Mouse (Mus musculus) skeletal muscle tissue, adult 2 months (tissue): ENCODE data around the gene 1700067K01Rik.

Experiments used
- DNase-seq: peaks from one replicate; pipeline ENCODE4 v3.0.0-alpha.2; 2012; ENCODE audit warnings: low read depth, low spot score

The 1700067K01Rik gene

DNA sequence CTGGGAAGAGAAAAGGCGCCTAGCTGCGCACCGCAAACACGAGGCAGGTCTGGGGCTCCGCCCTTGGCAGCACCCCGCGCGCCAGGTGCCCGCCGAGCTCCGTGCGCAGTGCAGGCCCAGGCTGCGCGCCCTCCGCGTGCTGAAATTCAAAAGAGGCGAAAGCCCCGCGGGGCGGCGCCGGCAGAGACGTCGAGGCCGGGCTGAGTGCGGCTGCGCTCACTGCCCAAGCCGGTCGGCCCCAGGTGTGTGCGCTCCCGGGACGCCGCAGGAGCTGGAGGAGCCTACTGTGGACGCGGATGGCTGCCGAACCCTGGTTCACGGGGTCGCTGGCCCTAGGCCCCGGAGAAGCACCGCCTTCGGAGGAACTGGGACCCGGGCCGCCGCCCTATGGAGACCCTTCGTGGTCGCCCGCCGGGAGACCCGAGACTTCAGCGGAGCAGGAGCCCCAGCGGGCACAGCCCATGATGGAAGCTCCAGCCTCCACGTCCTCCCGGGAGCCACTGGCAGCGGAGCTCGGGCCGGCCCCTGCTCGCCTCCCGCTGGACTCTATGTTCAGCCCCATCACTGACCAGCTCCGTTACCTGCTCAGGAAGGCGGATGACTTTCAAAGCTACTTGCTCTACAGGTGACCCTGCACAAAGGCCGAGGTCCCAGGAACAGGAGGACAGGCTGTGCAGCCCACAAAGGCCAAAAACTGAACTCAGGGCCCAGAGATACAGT, at the start of gene 1700067K01Rik:
Gene 1700067K01Rik, plus strand, starts transcription at position 222 of the 720 bp plus-strand sequence.
- no peak for DNase-seq

DNA sequence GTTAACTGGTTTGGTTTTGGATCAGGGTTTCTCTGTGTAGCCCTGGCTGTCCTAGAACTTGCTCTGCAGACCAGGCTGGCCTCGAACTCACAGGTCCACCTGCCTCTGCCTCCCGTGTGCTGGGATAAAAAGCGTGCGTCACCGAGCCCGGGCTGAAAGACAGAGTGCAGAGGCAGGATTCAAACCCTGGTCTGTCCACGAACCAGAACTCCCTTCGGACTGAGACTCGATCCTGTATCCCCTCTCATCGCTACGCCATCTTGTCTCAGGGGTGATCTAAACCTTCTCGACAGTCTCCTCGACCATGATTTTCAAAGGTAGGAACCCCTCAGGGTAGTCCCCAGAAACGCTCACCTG, 46.6 kb upstream of the 1700067K01Rik start:
- DNase-seq = no peak

DNA sequence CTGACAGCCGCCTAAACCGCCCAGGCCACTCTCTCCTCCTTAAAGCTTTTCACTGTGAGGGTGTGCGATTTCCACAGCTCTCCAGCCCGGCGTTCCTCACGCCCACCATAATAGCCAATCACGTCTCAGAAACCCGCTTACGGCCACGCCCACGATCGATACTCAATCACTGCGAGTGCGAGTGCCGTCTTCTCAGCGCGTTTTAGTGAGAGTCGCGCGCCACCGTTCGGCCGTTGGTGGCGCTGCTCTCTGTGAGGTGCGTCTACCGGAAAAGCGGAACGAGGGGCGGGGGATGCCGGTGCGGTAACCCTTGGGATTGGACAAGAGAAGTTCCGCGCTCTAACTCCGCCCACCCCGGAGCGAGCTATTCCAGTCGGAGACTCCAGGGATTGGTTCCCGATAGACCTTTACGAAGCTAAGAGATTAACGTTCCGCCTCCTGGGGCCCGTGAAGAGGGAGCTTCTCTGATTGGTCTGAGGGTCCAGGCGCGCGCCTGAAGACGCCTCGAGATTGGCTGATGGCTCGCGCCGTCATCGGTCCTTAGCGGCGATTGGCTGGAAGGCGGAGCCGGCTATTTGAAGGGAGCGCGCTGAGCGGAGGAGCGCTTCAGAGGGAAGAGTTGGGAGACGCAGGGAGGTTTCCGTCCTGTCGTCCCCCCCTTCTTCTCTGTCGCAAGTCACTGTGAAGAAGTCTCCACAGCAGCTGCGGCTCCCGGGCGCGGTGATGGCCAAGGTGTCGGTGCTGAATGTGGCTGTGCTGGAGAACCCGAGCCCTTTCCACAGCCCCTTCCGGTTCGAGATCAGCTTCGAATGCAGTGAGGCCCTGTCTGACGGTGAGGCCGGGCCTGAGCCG, 46.0 kb upstream of the 1700067K01Rik start, which contains the start of the genes Gm10644 and Asf1b:
Gene Gm10644, minus strand, starts transcription at position 100 of the 852 bp plus-strand sequence.
Gene Asf1b, plus strand, starts transcription at position 402 of the 852 bp plus-strand sequence.
- DNase-seq = peak; percentile 98

DNA sequence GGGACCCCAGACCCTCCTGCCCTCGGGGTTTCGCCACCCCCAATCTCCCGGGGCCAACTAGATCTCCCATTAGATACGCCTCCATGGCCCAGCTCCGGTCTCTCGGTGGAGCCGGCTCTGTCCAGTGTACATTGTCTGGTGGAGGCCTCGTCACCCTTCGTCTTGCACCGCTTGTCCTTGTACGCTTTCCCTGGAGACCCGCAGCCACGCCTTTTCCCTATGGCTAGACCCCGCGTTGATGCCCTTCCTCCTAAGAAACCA, 45.4 kb upstream of the 1700067K01Rik start:
- no peak for DNase-seq

DNA sequence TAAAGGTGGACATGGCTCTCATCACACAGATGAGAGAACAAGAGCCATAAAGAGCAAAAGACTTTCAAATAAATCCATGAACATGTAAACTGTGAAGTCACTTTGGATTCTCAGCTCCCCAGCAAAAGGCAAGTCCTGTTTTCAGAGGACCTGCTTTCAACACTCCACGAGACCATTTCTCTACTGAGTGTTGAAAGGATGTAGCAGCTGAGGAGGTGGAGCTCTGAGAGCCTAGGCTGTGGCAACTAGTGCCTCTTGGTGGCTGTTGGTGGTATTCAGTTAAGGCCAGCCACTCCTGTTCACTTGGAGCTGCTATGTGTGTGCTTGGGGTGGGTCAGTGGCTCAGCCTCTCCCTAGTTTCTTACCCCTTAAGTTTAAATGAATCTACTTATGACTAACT, 44.5 kb upstream of the 1700067K01Rik start:
- no peak for DNase-seq

DNA sequence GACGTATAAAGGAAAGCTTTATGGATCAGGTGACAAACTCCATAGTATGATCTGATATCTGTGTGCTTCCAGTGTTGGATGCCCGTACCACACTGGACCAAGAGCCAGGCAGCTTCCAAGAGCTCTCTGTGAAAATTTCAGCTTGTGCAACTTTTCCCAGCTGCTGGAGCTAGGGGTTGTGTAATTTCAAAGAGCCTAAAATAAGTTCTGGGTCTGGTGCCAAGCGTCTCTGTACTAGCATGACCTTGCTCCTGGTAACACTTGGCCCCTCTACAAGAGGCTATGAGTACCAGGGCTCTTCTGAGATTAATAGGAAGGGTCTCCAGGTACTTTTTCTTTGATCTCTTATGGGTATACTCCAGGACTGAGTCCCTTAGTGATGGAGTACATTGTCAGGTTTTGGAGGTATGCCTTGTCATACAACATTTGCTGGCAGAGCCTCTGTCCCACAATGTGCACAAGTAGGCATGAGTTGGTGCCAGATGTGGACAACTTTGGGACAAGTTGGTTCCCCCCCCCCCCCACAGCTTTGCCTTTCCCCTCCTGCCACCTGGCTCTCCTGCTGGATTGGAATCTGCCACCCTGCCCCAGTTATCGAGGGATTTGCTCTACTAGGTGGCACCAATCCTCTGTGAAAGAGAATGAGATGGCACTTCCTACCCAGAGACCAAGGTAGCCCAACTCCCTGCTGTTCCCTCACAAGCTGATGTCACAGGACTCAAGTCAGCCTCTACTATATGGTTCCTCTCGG, 37.1 kb upstream of the 1700067K01Rik start:
- DNase-seq = peak; percentile 90

DNA sequence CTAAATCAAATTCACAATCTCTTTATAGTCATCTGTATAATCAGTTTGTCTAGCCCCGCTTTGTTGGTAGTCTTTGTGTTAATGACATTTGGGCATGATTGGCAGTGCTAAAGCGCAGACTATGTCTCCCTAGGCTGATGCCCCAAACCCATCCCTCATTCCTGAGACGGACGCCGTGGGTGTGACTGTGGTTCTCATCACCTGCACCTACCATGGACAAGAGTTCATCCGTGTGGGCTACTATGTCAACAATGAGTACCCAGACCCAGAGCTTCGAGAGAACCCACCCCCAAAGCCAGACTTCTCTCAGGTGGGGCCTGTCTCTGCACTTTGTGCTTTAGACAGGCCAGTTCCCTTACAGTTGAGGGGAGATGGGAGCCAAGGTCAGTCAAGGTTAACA, 33.6 kb upstream of the 1700067K01Rik start:
- no peak for DNase-seq

DNA sequence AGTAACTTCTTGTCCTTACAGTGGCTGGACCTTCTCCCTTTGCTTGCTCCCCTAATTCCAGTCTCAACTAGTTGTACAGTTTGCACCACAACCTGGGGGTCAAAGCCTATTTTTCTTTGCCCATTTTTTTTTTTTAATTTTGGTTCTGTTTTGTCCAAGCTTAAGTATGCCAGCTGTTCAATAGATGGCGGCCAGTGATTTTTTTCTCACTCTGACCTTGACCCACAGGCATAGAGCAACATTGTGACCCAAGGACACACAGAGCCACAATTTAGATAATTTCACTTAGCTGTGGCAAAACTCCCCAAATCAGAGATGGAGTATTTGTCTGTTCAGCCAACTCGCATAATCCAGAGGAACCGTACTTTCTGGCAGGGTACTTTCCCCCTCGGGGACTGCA, 30.2 kb upstream of the 1700067K01Rik start:
- DNase-seq = no peak

DNA sequence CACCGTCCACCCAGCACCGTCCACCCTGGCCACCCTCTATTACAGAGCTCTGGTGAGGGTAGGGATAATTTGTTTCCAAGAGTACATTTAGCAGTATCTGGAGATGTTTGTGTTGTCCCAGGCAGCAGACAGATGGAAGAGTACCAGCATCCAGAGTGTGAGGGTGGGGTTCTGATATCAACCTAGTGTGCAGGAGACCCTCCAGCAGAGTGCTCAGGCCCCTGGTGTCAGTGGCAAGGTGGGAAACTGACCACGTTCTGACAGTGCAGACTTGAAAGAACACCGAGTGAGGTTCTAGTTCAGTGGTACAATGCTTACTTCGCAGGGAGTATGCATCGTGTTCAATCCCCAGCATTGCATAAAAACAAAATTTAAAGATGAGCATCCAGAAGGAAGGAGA, 29.6 kb upstream of the 1700067K01Rik start:
- no peak for DNase-seq

DNA sequence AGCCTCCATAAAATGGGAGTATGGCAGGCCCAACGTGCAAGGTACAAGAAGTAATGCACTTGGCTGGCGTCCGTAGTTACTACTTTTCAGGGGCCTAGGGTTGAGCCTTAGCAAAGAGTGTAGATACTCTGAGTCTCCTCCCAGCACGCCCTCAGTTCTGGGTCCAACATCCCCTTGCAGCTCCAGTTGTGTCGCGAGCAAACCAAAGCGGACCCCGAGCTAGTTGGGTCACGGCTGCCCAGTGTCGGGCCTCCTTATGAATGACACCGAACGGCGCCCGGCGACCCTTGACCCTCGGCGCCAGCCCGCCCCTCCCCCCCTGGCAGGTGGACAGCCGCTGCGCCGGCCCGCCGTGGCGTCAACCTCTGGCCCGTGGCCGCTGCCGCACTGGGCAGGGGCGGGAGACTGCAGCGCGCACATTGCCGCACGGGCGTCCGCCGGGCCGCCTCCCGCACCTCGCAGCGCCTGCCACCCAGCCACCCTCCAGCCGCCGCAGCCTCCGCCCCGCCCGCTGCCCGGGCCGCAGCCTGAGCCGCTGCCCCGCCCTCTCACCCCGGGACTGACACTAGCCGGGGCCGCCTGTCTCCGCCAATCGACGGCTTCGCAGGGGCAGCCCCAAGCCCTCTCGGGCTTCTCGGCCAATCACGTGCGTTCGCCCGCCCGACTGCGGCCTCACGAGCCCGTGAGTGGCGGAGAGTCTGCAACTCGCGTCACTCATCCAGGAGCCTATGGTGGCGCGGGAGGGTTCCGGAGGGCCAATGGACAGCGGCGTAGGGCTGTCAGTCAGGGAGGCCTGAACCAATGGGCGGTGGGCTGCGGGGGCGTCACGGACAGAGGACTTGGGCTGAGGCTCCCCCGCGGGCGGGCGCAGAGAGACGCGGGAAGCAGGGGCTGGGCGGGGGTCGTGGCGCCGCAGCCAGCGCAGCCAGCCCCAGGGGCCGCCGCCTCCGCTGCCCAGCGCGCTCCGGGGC, 28.9 kb upstream of the 1700067K01Rik start, which contains the start of gene Prkaca:
Gene Prkaca, plus strand, starts transcription at position 844 of the 971 bp plus-strand sequence.
- peak; percentile 99 for DNase-seq

DNA sequence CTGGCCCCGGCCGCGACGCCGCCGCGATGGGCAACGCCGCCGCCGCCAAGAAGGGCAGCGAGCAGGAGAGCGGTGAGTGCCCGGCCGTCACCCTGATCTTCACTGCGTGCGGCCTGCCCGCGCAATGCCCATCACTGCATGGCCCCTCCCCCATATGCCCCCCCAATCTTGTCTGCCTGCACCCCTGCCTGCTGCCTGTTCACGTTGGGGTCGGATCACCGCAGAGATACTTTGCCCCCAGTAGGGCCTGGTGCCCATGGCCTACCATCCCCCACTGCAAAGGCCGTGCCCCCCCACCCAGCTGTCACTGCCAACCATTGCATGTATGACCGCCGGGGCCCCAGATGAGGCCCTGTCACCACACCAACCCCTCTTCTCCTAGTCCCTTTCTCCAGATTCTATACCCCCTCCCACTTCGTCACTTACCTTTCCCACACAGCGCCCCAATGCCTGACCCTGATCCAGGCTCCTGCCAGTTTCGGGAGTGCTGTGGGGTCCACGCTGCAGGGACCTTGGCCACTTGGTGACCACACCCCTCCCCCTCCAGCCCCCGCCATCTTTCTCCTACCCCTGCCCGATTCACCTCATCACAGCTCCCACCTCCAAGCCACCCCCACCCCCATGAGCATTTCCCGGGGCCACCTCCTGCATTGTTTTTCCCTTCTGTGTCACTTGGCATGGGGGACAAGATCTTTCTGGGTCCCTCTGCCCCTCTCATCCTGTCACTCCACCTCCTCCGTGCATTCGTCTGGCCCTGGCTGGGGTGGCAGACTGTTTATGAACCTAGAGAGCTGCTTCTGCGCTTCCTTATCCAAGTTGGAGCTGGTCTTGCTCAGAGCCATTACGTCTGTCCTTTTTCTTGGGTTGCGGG, 27.9 kb upstream of the 1700067K01Rik start:
- DNase-seq = no peak

DNA sequence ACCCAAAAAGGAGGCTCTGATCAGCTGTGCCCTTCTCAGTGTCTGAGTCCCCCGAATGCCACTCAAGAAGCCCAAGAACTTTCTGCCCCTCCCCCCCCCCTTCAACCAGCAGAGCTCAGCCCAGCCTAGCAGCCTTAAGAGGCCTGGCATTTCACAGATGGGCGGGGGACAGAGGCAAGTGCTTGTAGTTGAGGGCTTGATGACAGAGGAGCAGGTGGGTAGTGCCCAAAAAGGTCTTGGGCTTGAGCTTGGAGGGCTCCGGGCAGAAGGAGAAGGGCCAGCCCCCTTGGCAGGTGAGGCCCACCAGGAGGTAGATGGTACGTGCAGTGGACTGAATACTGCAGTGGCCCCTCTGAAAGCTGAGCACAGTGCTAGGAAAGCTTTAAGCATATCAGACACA, 26.8 kb upstream of the 1700067K01Rik start:
- DNase-seq = no peak

DNA sequence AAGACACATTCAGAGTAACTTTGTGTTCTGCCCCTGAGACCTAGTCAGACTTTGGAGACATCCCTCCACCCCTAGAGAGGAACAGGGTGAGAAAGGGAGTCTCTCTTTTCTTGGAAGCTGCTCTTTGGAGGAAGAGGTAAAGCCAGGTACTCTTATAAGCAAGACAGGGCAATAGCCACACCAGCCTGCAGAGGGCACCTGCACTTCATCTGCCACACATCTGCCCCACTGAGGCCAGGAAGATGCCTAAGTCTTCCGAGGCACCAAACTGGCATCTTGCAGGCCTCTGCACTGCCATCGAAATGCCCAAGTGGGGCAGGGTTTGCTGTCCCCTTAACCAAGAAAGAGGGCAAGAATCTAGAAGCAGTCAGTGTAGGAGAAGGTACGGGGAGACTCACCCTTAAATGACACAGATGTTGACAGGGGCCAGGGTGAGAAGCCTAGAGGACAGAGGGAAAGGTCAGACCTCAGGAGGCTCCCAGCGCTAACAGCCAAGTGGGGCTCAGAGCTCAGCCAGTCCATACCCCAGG, 25.1 kb upstream of the 1700067K01Rik start:
- no peak for DNase-seq

DNA sequence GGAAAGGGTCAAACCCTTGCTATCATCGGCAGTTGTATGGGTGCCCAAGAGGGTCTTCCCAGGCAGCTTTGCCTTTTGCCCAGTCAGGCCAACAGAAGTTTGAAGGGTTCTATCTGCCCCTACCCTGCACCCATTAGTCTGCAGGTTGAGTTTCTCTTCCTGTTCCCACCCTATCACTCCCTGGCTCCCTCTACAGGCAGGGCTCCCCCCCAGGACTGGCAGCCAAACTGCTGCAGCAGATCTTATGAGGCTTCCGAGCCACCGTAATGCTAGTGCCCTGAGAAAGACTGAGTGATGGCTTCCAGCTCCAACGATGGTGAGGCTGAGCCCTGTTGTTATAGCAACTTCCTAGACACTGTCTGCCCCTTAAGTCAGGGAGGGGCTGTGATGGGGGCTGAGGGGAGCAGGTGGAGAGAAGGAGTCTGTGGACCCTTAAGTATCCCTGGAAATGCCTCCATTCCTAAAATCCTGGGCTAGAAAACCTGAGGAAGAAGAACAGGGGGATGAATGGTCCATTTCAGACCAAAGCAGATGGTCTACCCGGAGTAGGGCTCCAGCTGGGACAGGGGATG, 24.4 kb upstream of the 1700067K01Rik start:
- DNase-seq = no peak

DNA sequence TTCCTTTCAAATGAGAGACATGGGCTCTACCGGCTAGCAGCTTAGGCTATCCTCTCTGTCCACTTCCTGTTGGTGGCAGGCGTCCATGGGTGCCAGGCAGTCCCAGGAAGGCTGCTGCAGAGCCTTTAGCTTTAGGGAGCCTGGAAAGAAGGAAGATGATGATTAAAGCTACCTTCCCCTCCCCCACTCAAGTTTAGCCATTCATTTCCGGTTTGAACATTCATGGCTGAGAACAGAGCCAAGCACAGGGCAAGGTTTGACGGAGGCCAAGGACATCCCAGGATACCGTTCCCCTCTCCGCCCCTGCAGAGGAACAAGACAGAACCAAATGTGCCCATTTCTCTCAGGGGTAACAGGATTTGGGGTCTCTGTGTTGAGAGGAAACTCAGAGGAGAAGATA, 23.7 kb upstream of the 1700067K01Rik start:
- no peak for DNase-seq

DNA sequence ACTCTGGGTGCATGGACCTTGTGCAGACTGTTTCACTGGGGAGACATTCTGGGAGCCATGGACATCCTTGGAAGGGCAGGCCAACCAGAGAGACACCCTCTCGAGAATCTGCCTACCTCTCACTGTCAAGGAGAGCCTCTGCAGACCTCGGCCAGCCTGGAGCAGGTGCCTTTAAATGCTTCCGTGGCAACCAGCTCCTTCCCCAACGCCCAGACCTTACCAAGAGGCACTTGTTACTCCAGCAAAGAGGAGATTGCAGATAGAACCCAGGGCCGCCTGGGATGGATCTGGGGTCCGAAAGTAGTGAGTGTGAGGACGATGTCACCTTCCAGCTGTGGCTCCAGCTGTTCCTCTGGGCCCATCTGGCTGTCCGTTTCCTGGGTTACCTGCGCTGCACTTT, 23.1 kb upstream of the 1700067K01Rik start:
- DNase-seq = no peak

DNA sequence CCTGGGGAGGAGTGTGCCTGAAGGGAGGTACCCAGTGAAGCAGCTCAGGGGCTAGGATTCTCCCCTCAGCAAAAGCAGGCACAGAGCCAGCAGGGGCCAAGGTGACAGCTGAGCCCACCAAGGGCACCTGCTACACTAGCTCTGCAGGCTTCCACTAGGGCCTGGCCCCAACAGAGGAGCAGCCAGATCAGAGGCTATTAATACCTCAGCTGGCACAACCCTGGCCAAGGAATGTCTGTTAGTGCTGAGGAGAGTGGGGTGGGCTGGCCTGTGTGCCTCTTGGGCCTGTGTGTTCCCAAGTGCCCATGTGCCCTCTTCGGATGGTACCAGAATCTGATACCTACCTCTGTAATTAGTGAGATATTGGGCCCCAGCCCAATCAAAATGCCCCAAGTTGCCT, 21.1 kb upstream of the 1700067K01Rik start:
- DNase-seq = peak; percentile 79

DNA sequence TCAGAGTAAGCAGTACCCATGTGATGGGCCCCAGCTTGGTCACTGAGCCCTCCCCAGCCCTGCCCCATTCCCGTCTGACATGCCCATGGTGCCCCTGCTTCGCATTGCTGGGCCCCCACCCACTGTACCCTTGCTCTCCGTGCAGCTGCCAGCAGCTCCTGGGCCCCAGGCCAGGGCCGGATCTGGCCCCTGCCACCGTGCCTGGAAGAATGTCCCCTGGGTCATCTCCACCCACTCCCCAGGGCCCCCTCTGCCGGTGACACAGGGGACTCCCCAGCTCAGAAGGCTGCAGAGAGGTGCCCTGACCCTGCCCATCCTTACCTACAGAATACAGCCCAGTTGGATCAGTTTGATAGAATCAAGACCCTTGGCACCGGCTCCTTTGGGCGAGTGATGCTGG, 20.5 kb upstream of the 1700067K01Rik start:
- peak; percentile 75 for DNase-seq

DNA sequence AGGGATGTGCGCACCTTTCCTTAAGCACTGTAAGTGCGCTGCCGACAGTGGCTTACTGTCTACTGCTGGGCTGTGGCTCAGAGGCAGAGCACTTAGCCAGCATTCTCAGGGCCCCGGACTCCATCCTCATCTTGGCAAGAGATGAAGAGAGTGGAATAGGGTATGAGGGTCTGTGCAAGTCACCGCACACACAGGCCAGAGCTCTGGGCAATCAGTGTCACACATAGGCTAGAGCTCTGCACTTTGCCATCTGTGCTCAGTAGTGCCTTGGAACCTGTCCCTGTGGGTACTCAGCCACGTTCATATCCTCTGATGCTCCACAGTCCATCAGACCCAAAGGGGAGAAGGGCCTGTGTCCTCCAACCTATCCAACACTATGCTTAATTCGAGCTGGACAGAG, 19.8 kb upstream of the 1700067K01Rik start:
- DNase-seq = no peak

DNA sequence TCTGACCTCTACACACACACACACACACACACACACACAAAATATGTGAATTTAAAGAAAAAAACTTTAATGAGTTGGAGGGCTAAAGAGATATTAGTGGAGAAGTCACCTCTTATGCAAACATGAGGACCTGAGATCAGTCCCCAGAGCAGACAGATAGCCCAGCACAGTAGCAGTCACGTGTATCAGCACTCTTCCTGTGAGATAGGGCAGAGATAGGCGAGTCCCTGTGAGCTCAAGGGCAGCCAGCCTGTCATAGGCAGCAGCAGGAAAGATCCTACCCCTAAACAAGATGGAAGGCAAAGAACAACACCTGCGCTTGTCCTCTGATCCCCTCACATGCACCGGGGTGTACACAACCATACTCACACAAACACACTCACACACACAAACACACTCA, 18.9 kb upstream of the 1700067K01Rik start:
- DNase-seq = no peak
